Mouse (Mus musculus) cerebellum, postnatal 14 days (tissue): ENCODE results near the gene Rhd.
"Not testable (repeated sequence)": the region's sequence is repeated elsewhere in the genome, so short reads cannot be mapped to it uniquely, and the experiment has no call there.

Experiments used
- DNase-seq, 2 experiments: peaks; one replicate each; pipeline ENCODE4 v3.0.0; 2021; ENCODE audit warnings: mixed read lengths in 2 of 2

Gene Rhd

DNA sequence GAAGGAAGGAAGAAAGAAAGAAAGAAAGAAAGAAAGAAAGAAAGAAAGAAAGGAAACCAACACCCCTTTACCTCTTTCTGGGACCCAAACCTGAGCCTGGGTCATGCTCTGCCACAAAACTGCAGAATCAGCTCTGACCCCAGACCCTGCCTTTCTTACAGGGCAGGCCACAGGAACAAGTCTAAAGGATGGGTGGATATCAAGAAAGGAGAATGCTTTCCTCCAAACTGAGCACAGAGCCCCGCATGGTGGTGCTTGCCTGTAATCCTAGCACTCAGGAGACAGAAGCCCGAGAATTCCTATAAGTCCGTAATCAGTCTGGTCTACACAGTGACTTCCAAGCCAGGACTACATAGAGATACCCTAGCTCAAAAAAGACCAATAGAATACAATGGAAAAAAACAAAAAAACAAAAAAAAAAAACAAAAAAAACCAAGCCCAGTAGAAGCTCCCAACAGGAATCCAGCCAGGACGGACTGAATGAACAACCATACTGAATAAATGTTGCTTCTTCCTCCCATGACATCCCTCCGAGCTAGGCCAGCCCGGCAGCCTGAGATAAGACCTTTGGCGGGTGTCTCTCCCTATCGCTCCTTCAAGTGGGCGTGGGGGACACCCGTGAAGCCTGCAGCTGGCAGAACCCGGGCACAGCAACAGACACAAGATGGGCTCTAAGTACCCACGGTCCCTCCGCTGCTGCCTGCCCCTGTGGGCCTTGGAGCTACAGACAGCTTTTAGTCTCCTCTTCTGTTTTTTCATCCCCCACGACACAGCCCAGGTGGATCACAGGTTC lies at the start of gene Rhd:
Gene Rhd (plus strand): TSS at position 600 of the 793 bp plus-strand sequence.
- no peak for DNase-seq

DNA sequence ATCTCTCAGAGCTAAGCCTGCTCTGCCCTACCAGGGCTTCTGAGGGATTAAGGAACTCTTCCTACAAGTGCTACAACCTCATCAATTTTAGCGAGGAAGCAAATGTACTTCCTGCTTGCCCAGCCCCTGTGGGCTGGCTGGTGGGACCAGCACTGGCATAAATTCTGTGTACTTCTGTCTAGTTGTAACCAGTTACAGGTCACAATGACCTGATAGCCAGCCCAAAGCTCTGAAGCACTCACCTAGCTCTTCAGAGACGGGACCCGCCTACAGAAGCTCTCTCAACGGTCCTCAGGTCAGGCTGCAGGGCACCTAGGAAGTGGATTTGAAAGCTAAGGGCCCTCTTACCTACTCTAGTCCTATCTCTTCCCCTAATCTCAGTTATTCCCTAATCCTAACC lies 46.6 kb upstream of the Rhd start:
- DNase-seq: no peak

- DNase-seq: no peak
Measured at GRCm38 (mm10) chr4:134821061-134821460, 43.3 kb upstream of the Rhd start.

DNA sequence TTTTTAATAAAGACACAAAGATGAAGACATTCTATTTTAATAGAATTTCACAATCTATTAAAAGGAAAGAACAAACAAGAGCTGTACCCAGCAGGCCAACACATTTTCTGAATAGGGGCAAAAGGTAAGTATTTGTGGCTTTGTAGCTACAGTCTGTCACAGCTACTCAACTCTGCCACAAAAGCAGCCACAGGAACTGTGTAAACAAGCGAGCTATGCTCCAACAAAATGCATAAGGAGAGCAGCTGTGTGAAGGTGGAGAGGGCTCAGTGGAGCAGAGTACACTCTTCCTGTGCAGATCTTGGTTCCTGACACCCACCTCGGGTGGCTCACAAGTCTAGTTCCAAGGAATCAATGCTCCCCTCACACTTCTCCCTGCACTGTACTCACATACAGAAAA lies 40.8 kb upstream of the Rhd start:
- DNase-seq: no peak

DNA sequence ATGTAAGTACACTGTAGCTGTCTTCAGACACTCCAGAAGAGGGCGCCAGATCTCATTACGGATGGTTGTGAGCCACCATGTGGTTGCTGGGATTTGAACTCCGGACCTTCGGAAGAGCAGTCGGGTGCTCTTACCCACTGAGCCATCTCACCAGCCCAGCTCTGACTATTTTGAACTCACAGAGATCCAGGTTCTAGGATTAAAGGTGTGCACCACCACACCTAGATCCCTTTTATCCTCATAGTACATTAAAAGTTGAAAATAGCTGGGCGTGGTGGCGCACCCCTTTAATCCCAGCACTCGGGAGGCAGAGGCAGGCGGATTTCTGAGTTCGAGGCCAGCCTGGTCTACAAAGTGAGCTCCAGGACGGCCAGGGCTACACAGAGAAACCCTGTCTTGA lies 38.5 kb upstream of the Rhd start:
- not testable (repeated sequence) for DNase-seq

GRCm38 (mm10) chr4:134826348-134826747 lies 38.0 kb upstream of the Rhd start:
- DNase-seq: no peak

DNA sequence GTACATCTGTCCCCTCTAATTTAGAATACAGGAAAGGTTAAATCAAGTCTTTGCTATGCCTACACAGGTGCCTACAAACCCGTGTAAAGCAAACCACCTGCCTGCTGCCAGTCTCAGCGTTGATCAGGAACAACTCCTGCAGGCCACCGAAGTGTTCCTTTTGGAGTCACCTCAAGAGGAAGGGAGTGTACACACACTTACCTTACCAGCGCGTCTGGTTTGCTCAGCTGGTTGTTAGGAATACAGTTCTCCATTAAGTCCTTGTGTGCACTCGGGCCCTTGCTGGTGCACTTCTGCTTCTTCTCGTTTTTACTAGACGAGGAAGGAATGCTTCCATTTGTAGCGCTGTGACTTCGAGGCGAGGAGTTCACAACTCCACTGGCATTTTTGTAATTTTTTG lies 36.5 kb upstream of the Rhd start:
- DNase-seq: no peak

DNA sequence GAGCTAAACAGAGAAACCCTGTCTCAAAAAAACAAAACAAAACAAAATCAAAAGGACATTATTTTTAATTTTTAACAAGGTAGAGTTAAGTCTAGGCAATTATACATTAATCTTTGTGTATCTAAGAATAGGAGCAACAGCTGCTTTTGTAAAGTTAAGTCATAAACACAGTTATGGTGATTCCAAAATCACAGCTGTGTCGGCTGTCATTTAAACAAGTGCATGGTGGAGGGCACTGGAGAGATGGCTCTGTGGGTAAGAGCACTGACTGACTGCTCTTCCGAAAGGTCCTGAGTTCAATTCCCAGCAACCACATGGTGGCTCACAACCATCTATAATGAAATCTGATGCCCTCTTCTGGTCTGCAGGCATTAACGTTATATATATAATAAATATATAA lies 32.4 kb upstream of the Rhd start:
- no peak for DNase-seq

GRCm38 (mm10) chr4:134835486-134835885 lies 28.9 kb upstream of the Rhd start:
- no peak for DNase-seq

GRCm38 (mm10) chr4:134838221-134838620 lies 26.1 kb upstream of the Rhd start:
- DNase-seq: no peak

- DNase-seq: not testable (repeated sequence)
Measured at GRCm38 (mm10) chr4:134838706-134839105, 25.6 kb upstream of the Rhd start.

DNA sequence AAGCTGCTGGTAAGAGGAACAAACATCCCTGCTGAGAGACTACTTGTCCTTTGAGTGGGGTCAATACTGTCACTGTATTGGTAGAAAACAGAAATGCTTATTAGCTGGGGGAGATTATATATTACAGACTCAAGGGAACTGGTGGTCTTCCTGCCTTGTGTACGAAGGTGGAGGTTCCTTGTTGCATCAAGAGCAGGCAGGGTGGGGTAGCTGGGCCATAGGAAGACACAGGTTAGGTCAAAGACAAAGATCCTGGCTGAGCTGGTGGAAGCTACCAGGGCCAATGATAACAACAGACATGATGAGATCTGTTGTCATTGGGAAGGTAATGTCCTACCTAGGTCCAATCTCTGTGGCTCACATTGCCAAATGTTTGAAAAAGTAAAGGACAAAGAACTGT lies 24.1 kb upstream of the Rhd start:
- no peak for DNase-seq

DNA sequence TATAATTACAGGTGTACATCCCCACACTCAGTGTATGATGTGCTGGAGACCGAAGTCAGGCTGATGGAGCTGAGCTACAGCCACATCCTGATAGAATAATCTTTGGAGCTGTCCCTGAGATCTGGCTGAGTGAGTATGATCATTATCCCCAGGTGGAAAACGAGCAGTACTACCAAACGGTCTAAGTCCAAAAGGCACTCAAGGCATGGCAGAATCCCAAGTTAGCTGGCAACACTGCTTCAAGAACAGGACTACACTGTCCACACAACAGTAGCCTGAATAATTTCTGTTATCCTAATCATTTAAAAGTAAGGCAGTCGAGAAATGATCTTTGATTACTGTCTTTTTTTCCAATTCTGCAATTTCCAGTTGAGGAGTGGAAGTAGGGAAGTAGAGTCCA lies 20.8 kb upstream of the Rhd start:
- peak in 1 of 2 experiments; percentile 50 for DNase-seq

DNA sequence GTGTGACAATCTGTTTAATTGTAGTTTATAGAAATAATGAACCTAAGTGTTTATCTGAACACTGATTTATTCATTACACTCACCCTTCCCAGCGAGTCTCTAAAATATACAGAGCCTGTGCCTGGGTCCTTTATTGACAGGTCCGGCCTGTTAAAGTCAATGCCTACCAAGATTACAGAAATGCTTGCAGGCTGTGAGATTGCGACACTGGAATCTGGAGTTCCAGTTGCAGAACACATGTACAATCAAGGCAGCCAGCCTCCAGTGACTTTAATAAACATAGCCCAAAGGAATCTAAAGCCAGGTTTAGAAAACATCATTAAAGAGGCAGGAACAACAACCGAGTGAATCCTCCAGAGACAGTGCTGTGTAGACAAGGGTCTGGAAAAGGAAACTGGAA lies 16.7 kb upstream of the Rhd start:
- no peak for DNase-seq

DNA sequence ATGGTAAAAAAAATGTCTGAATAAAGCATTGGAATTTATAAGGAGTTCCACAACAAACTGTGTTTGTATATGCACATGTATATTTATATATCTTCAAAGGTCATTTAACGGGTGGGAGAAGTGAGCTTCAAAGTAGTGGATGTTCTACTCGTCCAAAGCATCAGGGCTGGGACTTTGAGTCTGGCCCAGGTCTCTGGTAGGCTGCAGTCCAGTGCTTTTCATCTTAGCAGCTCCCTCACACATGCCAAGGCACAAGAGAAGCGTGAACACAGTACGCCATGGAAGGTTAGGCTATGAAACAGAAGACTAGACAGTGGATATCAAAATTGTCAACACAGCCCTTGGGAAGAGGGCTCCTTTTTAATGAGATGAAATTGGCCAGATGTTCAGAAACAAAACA lies 13.8 kb upstream of the Rhd start:
- DNase-seq: no peak

DNA sequence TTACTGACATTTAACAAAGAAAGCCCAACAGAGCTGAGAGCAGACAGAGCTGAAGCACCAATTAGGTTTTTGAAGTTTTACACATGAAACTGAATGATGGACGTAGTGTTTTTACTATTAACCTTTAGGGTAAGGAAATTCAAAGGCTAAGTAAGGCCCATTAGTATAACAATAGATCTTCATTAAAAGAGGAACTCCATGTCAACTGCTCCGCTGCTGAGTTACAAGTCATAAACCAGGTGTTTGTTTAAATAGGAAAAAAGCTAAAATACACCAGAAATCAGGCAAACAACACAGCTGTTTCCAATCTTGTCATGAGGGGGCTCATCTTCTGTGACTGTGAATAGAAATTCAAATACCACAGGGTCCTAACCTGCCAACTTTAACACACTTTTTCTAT lies 13.1 kb upstream of the Rhd start:
- no peak for DNase-seq

DNA sequence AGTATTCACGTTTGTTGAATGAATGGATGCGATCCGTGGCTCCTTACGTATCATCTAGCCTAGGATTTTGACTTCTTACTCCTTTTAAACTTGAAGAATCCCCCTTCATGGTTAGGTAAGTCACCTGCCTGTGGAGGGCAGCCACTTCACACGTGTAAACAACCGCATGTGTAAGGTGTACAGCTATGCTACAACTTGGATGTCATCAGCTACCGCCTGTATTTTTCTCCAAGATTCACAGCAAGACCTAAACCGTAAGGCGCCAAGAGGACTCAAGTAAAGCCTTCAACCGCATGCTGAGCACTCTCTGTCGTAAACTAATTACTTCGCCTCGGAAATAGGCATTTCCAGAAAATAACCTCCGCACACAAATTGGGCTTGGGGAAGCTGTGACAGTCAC lies 12.5 kb upstream of the Rhd start:
- peak; percentile 15 to 29 for DNase-seq

DNA sequence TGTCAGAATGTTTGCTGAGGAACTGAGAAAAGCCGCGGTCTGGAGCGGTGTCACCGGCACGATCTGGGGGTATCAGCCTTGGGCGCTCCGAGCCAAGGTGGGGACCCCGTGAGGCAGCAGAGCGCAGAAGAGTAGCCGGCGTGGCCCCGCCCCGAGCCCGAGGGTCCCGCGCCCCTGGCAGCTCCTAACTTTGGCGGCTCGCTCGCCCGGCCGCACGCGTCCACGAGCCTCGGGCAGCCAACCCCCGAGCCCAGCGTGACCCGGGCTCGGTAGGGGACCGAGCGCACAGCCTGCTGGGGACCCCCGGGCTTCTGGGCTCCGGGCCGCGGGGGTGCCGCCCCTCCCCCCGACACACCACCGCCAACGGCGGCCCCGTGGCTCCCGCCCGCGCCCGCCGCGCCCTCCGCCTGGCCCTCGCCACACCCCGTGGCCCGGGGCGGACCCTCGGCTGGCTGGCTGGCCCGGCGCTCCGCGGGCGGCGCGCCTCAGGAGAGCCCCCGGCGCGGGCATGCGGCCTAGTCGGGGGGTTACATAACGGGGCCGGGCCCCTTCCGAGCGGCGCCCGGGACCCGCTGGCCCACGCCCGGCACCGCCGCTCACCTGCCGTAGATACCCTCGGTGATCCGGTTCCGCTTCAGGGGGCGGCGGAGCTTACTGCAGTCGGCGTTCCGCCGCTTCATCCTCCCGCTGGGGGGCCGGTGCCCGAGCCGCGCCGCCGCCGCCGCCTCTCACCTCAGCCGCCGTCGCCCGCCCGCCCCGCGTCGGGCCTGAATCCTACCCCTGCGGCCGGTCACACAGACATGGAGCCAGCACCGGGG lies 11.7 kb upstream of the Rhd start:
- peak; percentile 54 to 59 for DNase-seq

DNA sequence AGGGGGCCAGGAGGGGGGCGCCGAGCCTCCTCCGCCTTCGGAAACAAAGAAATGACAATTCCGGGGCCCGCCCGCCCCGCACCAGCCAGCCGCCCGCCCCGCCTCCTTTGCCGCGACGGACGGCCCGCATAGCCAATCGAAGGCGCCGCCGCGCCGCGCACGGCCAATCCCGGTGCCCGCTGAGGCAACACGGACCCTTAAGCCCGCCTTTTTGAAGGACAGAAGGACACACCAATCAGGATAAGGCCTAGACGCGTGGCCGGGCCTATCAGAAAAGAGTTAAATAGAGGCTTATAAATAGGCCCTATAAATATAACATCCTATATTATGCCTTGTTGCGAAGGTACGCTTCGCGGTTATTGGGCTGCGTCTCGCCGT lies 11.1 kb upstream of the Rhd start, which contains the start of gene Maco1:
Gene Maco1 (minus strand): TSS at position 87 of the 378 bp plus-strand sequence.
- peak; percentile 99 to 100 for DNase-seq

GRCm38 (mm10) chr4:134853637-134854485 lies 10.5 kb upstream of the Rhd start:
- peak; percentile 98 for DNase-seq

- DNase-seq: no peak
Measured at GRCm38 (mm10) chr4:134855371-134855770, 9.0 kb upstream of the Rhd start.

GRCm38 (mm10) chr4:134856056-134856455 lies 8.3 kb upstream of the Rhd start:
- no peak for DNase-seq

- DNase-seq: no peak
Measured at GRCm38 (mm10) chr4:134856501-134856900, 7.8 kb upstream of the Rhd start.
